ENCODE assay signal across 13 mouse cellular contexts in the genomic region with DNA sequence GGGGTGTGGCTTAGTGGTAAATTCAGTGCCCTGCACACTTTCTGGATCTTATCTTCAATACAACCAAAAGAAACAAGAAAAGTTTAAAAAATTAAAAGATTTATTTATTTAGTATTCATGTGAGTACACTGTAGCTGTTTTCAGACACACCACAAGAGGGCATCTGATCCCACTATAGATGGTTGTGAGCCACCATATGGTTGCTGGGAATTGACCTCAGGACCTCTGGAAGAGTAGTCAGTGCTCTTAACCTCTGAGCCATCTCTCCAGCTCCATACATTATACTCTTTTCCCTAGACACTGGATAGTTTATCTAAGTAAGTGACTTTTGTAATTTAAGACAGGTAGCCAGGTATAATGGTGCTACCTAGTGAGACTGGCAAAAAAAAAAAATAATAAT. TPM values are rescaled to one million over a fixed set of nuclear protein-coding genes. Genes with fewer than 3 reads are reported as not detected.
DNase-seq lines count a peak whose midpoint lies in the region; ATAC-seq and TF ChIP-seq lines count a peak whose summit lies in the region.
"Had no signal": no experiment of that assay in that cellular context is flagged by ENCODE, and none has a peak within 500 bp of the region (broad histone marks: within the 10 kb centered on the region; RNA-seq: fewer than 3 reads in every experiment).

No protein-coding gene starts in this region.

- peaks cover 4% of the 10 kb centered on the region; the same call in 1 of the 2 replicates for H3K27me3 ChIP-seq in hindbrain, postnatal 0 days (ENCODE audit: insufficient read depth, low read length)
- peaks cover 11% of the 10 kb centered on the region for H3K27me3 ChIP-seq in hindbrain, embryonic 16.5 days (replicated peaks; ENCODE audit: control insufficient read depth, insufficient read depth, low read length)
- peaks cover 34% of the 10 kb centered on the region for H3K27me3 ChIP-seq in neural tube, embryonic 13.5 days
- peaks cover 8% of the 10 kb centered on the region for H3K27me3 ChIP-seq in intestine, embryonic 16.5 days (replicated peaks; ENCODE audit: control insufficient read depth, insufficient read depth, low read length)

- H3K4me3 ChIP-seq in hindbrain, postnatal 0 days (ENCODE audit: low read length): no peak overlapping the region
- H3K4me3 ChIP-seq in hindbrain, embryonic 16.5 days (ENCODE audit: low read length): no peak overlapping the region
- 0 out of 2 replicates have a peak overlapping the region, but pooled peaks have one; percentile 56 for H3K4me3 ChIP-seq in neural tube, embryonic 13.5 days
- H3K4me3 ChIP-seq in intestine, embryonic 16.5 days (ENCODE audit: low read length): no peak overlapping the region

- H3K9me3 ChIP-seq in hindbrain, postnatal 0 days (ENCODE audit: low read length): no peaks in the 10 kb centered on the region
- no peaks in the 10 kb centered on the region for H3K9me3 ChIP-seq in hindbrain, embryonic 16.5 days (ENCODE audit: control insufficient read depth, low read length)
- no peaks in the 10 kb centered on the region for H3K9me3 ChIP-seq in neural tube, embryonic 13.5 days
- no peaks in the 10 kb centered on the region for H3K9me3 ChIP-seq in intestine, embryonic 16.5 days (ENCODE audit: control insufficient read depth, low read length)
- H3K9me3 ChIP-seq: forebrain, embryonic 13.5 days had no signal

- H3K36me3 ChIP-seq in hindbrain, postnatal 0 days (ENCODE audit: insufficient read depth, low read length): no peaks in the 10 kb centered on the region
- no peaks in the 10 kb centered on the region for H3K36me3 ChIP-seq in hindbrain, embryonic 16.5 days (ENCODE audit: control insufficient read depth, insufficient read depth, low read length)
- no peaks in the 10 kb centered on the region for H3K36me3 ChIP-seq in neural tube, embryonic 13.5 days
- no peaks in the 10 kb centered on the region for H3K36me3 ChIP-seq in intestine, embryonic 16.5 days (ENCODE audit: control insufficient read depth, insufficient read depth, low read length)

- peak; percentile 23; the same call in 1 of the 2 replicates for TF ChIP-seq CTCF in hindbrain, postnatal 0 days (IDR thresholded peaks at IDR 0.05; ENCODE audit: low read depth)

- H3K4me2 ChIP-seq in hindbrain, postnatal 0 days (ENCODE audit: low read depth, low read length): peak overlapping the region; percentile 99; the same call in 1 of the 2 replicates
- no peak overlapping the region for H3K4me2 ChIP-seq in hindbrain, embryonic 16.5 days (ENCODE audit: low read length)
- H3K4me2 ChIP-seq in neural tube, embryonic 13.5 days: peak overlapping the region; percentile 97
- H3K4me2 ChIP-seq in intestine, embryonic 16.5 days (ENCODE audit: low read depth, low read length): 0 out of 2 replicates have a peak overlapping the region, but pooled peaks have one; percentile 100

- no peaks in the 10 kb centered on the region; the same call in 1 of the 2 replicates for H3K4me1 ChIP-seq in hindbrain, postnatal 0 days (ENCODE audit: insufficient read depth, low read length)
- H3K4me1 ChIP-seq in hindbrain, embryonic 16.5 days (ENCODE audit: control insufficient read depth, insufficient read depth, low read depth, low read length): peaks cover 19% of the 10 kb centered on the region
- H3K4me1 ChIP-seq in neural tube, embryonic 13.5 days (replicated peaks): peaks cover 23% of the 10 kb centered on the region
- 0 out of 2 replicates have a peak, but pooled peaks cover 5% of the 10 kb centered on the region for H3K4me1 ChIP-seq in intestine, embryonic 16.5 days (ENCODE audit: control insufficient read depth, insufficient read depth, low read length)

- no peak for DNase-seq in hindbrain, postnatal 0 days (ENCODE audit: low spot score)
- DNase-seq in neural tube, embryonic 10.5 days (ENCODE audit: extremely low spot score, low spot score): no peak
- no peak for DNase-seq in retina, embryonic 14.5 days (ENCODE audit: low spot score)
- DNase-seq in thymus, adult 18-20 months: no peak

- no peak overlapping the region for H3K27ac ChIP-seq in hindbrain, postnatal 0 days
- no peak overlapping the region for H3K27ac ChIP-seq in hindbrain, embryonic 16.5 days (ENCODE audit: low read depth, low read length)
- no peak overlapping the region for H3K27ac ChIP-seq in neural tube, embryonic 13.5 days (replicated peaks)
- no peak overlapping the region for H3K27ac ChIP-seq in intestine, embryonic 16.5 days (ENCODE audit: low read length)
- H3K27ac ChIP-seq: forebrain, embryonic 13.5 days had no signal

- no peak for ATAC-seq in hindbrain, postnatal 0 days
- ATAC-seq in hindbrain, embryonic 16.5 days: no peak
- ATAC-seq in neural tube, embryonic 13.5 days (ENCODE audit: low read depth): no peak
- ATAC-seq in intestine, embryonic 16.5 days: no peak
- ATAC-seq: forebrain, embryonic 13.5 days had no signal

- no peak overlapping the region for H3K9ac ChIP-seq in hindbrain, postnatal 0 days (replicated peaks; ENCODE audit: low read length)
- no peak overlapping the region for H3K9ac ChIP-seq in hindbrain, embryonic 16.5 days (ENCODE audit: low read depth, low read length)
- H3K9ac ChIP-seq in neural tube, embryonic 13.5 days: no peak overlapping the region
- H3K9ac ChIP-seq in intestine, embryonic 16.5 days (ENCODE audit: low read depth, low read length): no peak overlapping the region
- H3K9ac ChIP-seq: forebrain, embryonic 13.5 days had no signal

RNA-seq across cellular contexts. Expression of gene Aff1, which starts 1.0 kb away (rescaled TPM):
- 4.0 and 4.1 TPM in 2 replicates for total RNA-seq in hindbrain, postnatal 0 days (2014; rRNA removed)
- 1.3 and 2.6 TPM in 2 replicates for polyA plus RNA-seq in hindbrain, postnatal 0 days (2015; fragmentation: Nextera tagmentation; extraction: Ambion mirVana)
- polyA plus RNA-seq in hindbrain, embryonic 16.5 days (2015; fragmentation: Nextera tagmentation; extraction: Ambion mirVana): 1.9 and 3.0 TPM in 2 replicates
- polyA plus RNA-seq in neural tube, embryonic 13.5 days (2015; fragmentation: Nextera tagmentation; extraction: Ambion mirVana): 2.3 and 3.3 TPM in 2 replicates
- polyA plus RNA-seq in intestine, embryonic 16.5 days (2015; fragmentation: Nextera tagmentation; extraction: Ambion mirVana): 3.9 and 5.2 TPM in 2 replicates

RNA-seq across cellular contexts. Expression of gene 1700016H13Rik, which starts 35.4 kb away (rescaled TPM):
- 0.37 TPM in 1 of 2 replicates, not detected in the other for total RNA-seq in hindbrain, postnatal 0 days (2014; rRNA removed)
- polyA plus RNA-seq in hindbrain, postnatal 0 days (2015; fragmentation: Nextera tagmentation; extraction: Ambion mirVana): 0.13 TPM in 1 of 2 replicates, not detected in the other
- polyA plus RNA-seq in hindbrain, embryonic 16.5 days (2015; fragmentation: Nextera tagmentation; extraction: Ambion mirVana): 0.15 and 0.28 TPM in 2 replicates
- polyA plus RNA-seq in neural tube, embryonic 13.5 days (2015; fragmentation: Nextera tagmentation; extraction: Ambion mirVana): 0.48 TPM in 1 of 2 replicates, not detected in the other
- polyA plus RNA-seq in intestine, embryonic 16.5 days (2015; fragmentation: Nextera tagmentation; extraction: Ambion mirVana): not detected in 2 replicates
- total RNA-seq: common myeloid progenitor, adult 5-6 weeks; hematopoietic stem cell, adult 5-6 weeks; layer of hippocampus, adult 18-20 months; neutrophil, adult 5-6 weeks had no signal
- polyA plus RNA-seq: small intestine, adult 2 months had no signal
